18 mouse cellular contexts compared by ENCODE assay signal in the genomic region with DNA sequence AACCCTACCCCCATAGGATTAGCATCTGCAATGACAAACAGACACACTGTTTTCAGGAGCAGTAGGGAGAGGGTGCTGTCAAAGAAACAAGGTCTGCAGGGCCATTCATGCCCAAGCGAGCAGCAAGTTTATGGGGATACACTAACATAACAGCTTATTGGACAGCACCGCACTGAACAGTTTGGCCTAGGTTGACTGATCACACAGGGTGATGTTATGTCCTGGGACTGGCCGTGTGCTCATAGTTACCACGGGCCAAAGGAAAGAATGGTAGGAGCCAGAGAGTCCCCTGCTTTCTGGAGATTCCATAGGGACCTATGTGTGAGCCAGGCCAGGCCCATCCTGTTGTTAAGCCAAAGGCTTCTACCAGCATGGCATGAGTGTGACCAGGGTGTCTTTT.
DNase-seq lines count a peak whose midpoint lies in the region; ATAC-seq and TF ChIP-seq lines count a peak whose summit lies in the region.
"Had no signal": no experiment of that assay in that cellular context is flagged by ENCODE, and none has a peak within 500 bp of the region (broad histone marks: within the 10 kb centered on the region; RNA-seq: fewer than 3 reads in every experiment).

No protein-coding gene starts in this region.

- intact Hi-C loops in gastrocnemius, postnatal 36 days (cut with DNase I): no loop called here

- no peaks in the 10 kb centered on the region for H3K27me3 ChIP-seq in forebrain, embryonic 16.5 days (replicated peaks; ENCODE audit: control insufficient read depth, insufficient read depth, low read length)
- no peaks in the 10 kb centered on the region for H3K27me3 ChIP-seq in forebrain, postnatal 0 days (ENCODE audit: insufficient read depth, low read length)
- no peaks in the 10 kb centered on the region for H3K27me3 ChIP-seq in midbrain, embryonic 11.5 days (ENCODE audit: control insufficient read depth, insufficient read depth, low read length)
- H3K27me3 ChIP-seq in midbrain, embryonic 10.5 days (ENCODE audit: low read depth, poor library complexity, severe bottlenecking): no peaks in the 10 kb centered on the region
- no peaks in the 10 kb centered on the region for H3K27me3 ChIP-seq in hindbrain, embryonic 16.5 days (replicated peaks; ENCODE audit: control insufficient read depth, insufficient read depth, low read length)
- H3K27me3 ChIP-seq in neural tube, embryonic 13.5 days: no peaks in the 10 kb centered on the region
- H3K27me3 ChIP-seq: embryonic facial prominence, embryonic 12.5 days; kidney, embryonic 15.5 days had no signal

- no peak for TF ChIP-seq CTCF in forebrain, postnatal 0 days (IDR thresholded peaks at IDR 0.05; ENCODE audit: low read depth)

- ATAC-seq in forebrain, embryonic 16.5 days: no peak; the same call in 1 of the 2 replicates
- no peak for ATAC-seq in forebrain, postnatal 0 days
- ATAC-seq in midbrain, embryonic 11.5 days (ENCODE audit: low FRiP score): no peak
- ATAC-seq in hindbrain, embryonic 16.5 days: peak; percentile 16; the same call in 1 of the 2 replicates
- peak; percentile 6; the same call in 1 of the 2 replicates for ATAC-seq in neural tube, embryonic 13.5 days (ENCODE audit: low read depth)

- H3K9me3 ChIP-seq in forebrain, embryonic 16.5 days (ENCODE audit: control insufficient read depth, low read length): no peaks in the 10 kb centered on the region
- H3K9me3 ChIP-seq in forebrain, postnatal 0 days (ENCODE audit: low read length): no peaks in the 10 kb centered on the region
- H3K9me3 ChIP-seq in midbrain, embryonic 11.5 days (ENCODE audit: control insufficient read depth, low read length): no peaks in the 10 kb centered on the region
- H3K9me3 ChIP-seq in midbrain, embryonic 10.5 days (replicated peaks): no peaks in the 10 kb centered on the region
- no peaks in the 10 kb centered on the region for H3K9me3 ChIP-seq in hindbrain, embryonic 16.5 days (ENCODE audit: control insufficient read depth, low read length)
- H3K9me3 ChIP-seq in neural tube, embryonic 13.5 days: no peaks in the 10 kb centered on the region
- H3K9me3 ChIP-seq: embryonic facial prominence, embryonic 12.5 days; heart, embryonic 10.5 days; kidney, embryonic 15.5 days had no signal

- DNase-seq in forebrain, postnatal 0 days: no peak
- DNase-seq in midbrain, embryonic 11.5 days (ENCODE audit: low spot score, missing footprints): peak; percentile 76
- no peak for DNase-seq in midbrain, embryonic 10.5 days (ENCODE audit: low spot score)
- no peak for DNase-seq in cerebellum, postnatal 4 days (ENCODE audit: low spot score in 2 of 2)
- no peak for DNase-seq in gastrocnemius, postnatal 36 days
- DNase-seq: adrenal gland, postnatal 10 days; B cell, adult 2 months; cerebellum, adult 11-12 months; gastrocnemius, postnatal 25 days; heart, postnatal 14 days; spleen, adult 18-20 months; thymus, adult 18-20 months had no signal

- no peak overlapping the region for H3K9ac ChIP-seq in forebrain, embryonic 16.5 days (replicated peaks; ENCODE audit: low read depth, low read length)
- no peak overlapping the region for H3K9ac ChIP-seq in forebrain, postnatal 0 days
- H3K9ac ChIP-seq in midbrain, embryonic 11.5 days (ENCODE audit: low read length): no peak overlapping the region
- no peak overlapping the region for H3K9ac ChIP-seq in hindbrain, embryonic 16.5 days (ENCODE audit: low read depth, low read length)
- H3K9ac ChIP-seq in neural tube, embryonic 13.5 days: no peak overlapping the region
- H3K9ac ChIP-seq: embryonic facial prominence, embryonic 12.5 days; kidney, embryonic 15.5 days had no signal

- H3K4me1 ChIP-seq in forebrain, embryonic 16.5 days (replicated peaks; ENCODE audit: control insufficient read depth, insufficient read depth, low read length): peaks cover 18% of the 10 kb centered on the region
- peaks cover 18% of the 10 kb centered on the region for H3K4me1 ChIP-seq in forebrain, postnatal 0 days (ENCODE audit: insufficient read depth)
- H3K4me1 ChIP-seq in midbrain, embryonic 11.5 days (ENCODE audit: control insufficient read depth, insufficient read depth, low read length): peaks cover 5% of the 10 kb centered on the region; the same call in 1 of the 2 replicates
- peaks cover 13% of the 10 kb centered on the region for H3K4me1 ChIP-seq in midbrain, embryonic 10.5 days
- peaks cover 19% of the 10 kb centered on the region for H3K4me1 ChIP-seq in hindbrain, embryonic 16.5 days (ENCODE audit: control insufficient read depth, insufficient read depth, low read depth, low read length)
- peaks cover 19% of the 10 kb centered on the region for H3K4me1 ChIP-seq in neural tube, embryonic 13.5 days (replicated peaks)

- no peak overlapping the region for H3K4me2 ChIP-seq in forebrain, embryonic 16.5 days (ENCODE audit: low read length)
- no peak overlapping the region for H3K4me2 ChIP-seq in forebrain, postnatal 0 days (ENCODE audit: low read depth)
- no peak overlapping the region for H3K4me2 ChIP-seq in midbrain, embryonic 11.5 days
- no peak overlapping the region for H3K4me2 ChIP-seq in hindbrain, embryonic 16.5 days (ENCODE audit: low read length)
- no peak overlapping the region for H3K4me2 ChIP-seq in neural tube, embryonic 13.5 days
- H3K4me2 ChIP-seq: kidney, embryonic 15.5 days had no signal

- H3K27ac ChIP-seq in forebrain, embryonic 16.5 days (ENCODE audit: low read length): peak overlapping the region; percentile 64
- no peak overlapping the region; the same call in 1 of the 2 replicates for H3K27ac ChIP-seq in forebrain, postnatal 0 days (ENCODE audit: low read depth, low read length)
- no peak overlapping the region for H3K27ac ChIP-seq in midbrain, embryonic 11.5 days (ENCODE audit: low read depth, low read length)
- no peak overlapping the region for H3K27ac ChIP-seq in midbrain, embryonic 10.5 days (replicated peaks)
- H3K27ac ChIP-seq in hindbrain, embryonic 16.5 days (ENCODE audit: low read depth, low read length): peak overlapping the region; percentile 71
- H3K27ac ChIP-seq in neural tube, embryonic 13.5 days (replicated peaks): peak overlapping the region; percentile 59; the same call in 1 of the 2 replicates
- H3K27ac ChIP-seq: heart, embryonic 10.5 days; kidney, embryonic 15.5 days had no signal

- 90% methylated on average over 4 of the region's 4 CpGs for WGBS in forebrain, embryonic 16.5 days
- WGBS in forebrain, postnatal 0 days: 87% methylated on average over 4 of the region's 4 CpGs
- WGBS in midbrain, embryonic 11.5 days: 93% methylated on average over 4 of the region's 4 CpGs
- 92% methylated on average over 4 of the region's 4 CpGs for WGBS in midbrain, embryonic 10.5 days
- 92% methylated on average over 4 of the region's 4 CpGs for WGBS in hindbrain, embryonic 16.5 days
- WGBS in neural tube, embryonic 13.5 days: 86% methylated on average over 4 of the region's 4 CpGs

- H3K4me3 ChIP-seq in forebrain, embryonic 16.5 days (replicated peaks; ENCODE audit: low read length): no peak overlapping the region
- no peak overlapping the region for H3K4me3 ChIP-seq in forebrain, postnatal 0 days (ENCODE audit: low read depth, low read length)
- no peak overlapping the region for H3K4me3 ChIP-seq in midbrain, embryonic 11.5 days (ENCODE audit: low read depth, low read length)
- H3K4me3 ChIP-seq in midbrain, embryonic 10.5 days: no peak overlapping the region
- no peak overlapping the region for H3K4me3 ChIP-seq in hindbrain, embryonic 16.5 days (ENCODE audit: low read length)
- no peak overlapping the region for H3K4me3 ChIP-seq in neural tube, embryonic 13.5 days
- H3K4me3 ChIP-seq: embryonic facial prominence, embryonic 12.5 days; heart, embryonic 10.5 days; kidney, embryonic 15.5 days had no signal

- no peaks in the 10 kb centered on the region for H3K36me3 ChIP-seq in forebrain, embryonic 16.5 days (ENCODE audit: control insufficient read depth, insufficient read depth)
- H3K36me3 ChIP-seq in forebrain, postnatal 0 days (ENCODE audit: insufficient read depth): no peaks in the 10 kb centered on the region
- no peaks in the 10 kb centered on the region for H3K36me3 ChIP-seq in midbrain, embryonic 11.5 days (ENCODE audit: control insufficient read depth, insufficient read depth, low read length)
- no peaks in the 10 kb centered on the region for H3K36me3 ChIP-seq in midbrain, embryonic 10.5 days
- H3K36me3 ChIP-seq in hindbrain, embryonic 16.5 days (ENCODE audit: control insufficient read depth, insufficient read depth, low read length): no peaks in the 10 kb centered on the region
- H3K36me3 ChIP-seq in neural tube, embryonic 13.5 days: no peaks in the 10 kb centered on the region
- H3K36me3 ChIP-seq: embryonic facial prominence, embryonic 12.5 days; heart, embryonic 10.5 days; kidney, embryonic 15.5 days had no signal

Comparison
In these comparisons a context has a peak if more than half of its experiments do, and no peak if none do; other contexts are left out.
1. H3K27ac ChIP-seq: peak in forebrain, embryonic 16.5 days (single experiment), hindbrain, embryonic 16.5 days (single experiment) and neural tube, embryonic 13.5 days (single experiment); none in forebrain, postnatal 0 days (single experiment), midbrain, embryonic 11.5 days (single experiment) and midbrain, embryonic 10.5 days (single experiment).
2. ATAC-seq: peak in hindbrain, embryonic 16.5 days (single experiment) and neural tube, embryonic 13.5 days (single experiment); none in forebrain, embryonic 16.5 days (single experiment), forebrain, postnatal 0 days (single experiment) and midbrain, embryonic 11.5 days (single experiment).